Mouse (Mus musculus) liver, postnatal 0 days (tissue): ENCODE measurements around the gene Ifi47. TPM values are rescaled to one million over a fixed set of nuclear protein-coding genes. Genes with fewer than 3 reads are reported as not detected.

ENCODE experiments used
- ATAC-seq: fragments of 200-750 bp; cut with Nextera tagmentation; 2 replicates; pipeline ENCODE4 v1.8.0; 2017; ENCODE audit warnings: mild to moderate bottlenecking, moderate library complexity
- DNase-seq: peaks from one replicate; pipeline ENCODE4 v3.0.0-alpha.2; 2016
- H3K27ac ChIP-seq: fragments of 300-500 bp; sonication (generic); 2 replicates; pipeline ENCODE4 v1.5.1; 2014; ENCODE audit warnings: antibody characterized with exemption, moderate library complexity, mild to moderate bottlenecking, low read depth
- H3K27me3 ChIP-seq: fragments of 300-500 bp; sonication (generic); 2 replicates; pipeline ENCODE4 v1.6.1; 2014; ENCODE audit warnings: low read length, control low read depth, mixed read lengths; ENCODE audit not compliant: insufficient read depth
- H3K36me3 ChIP-seq: fragments of 300-500 bp; sonication (generic); replicated peaks from 2 replicates; pipeline ENCODE4 v1.6.1; 2014; ENCODE audit warnings: mild to moderate bottlenecking, control low read depth, low read length, moderate library complexity, mixed read lengths; ENCODE audit not compliant: insufficient read depth
- H3K4me1 ChIP-seq: fragments of 300-500 bp; sonication (generic); 2 replicates; pipeline ENCODE4 v1.6.1; 2014; ENCODE audit warnings: antibody characterized with exemption, mild to moderate bottlenecking, control low read depth; ENCODE audit not compliant: insufficient read depth
- H3K4me2 ChIP-seq: fragments of 300-500 bp; sonication (generic); 2 replicates; pipeline ENCODE4 v1.6.1; 2014; ENCODE audit warnings: low read depth, mild to moderate bottlenecking, low read length, moderate library complexity, mixed read lengths
- H3K4me3 ChIP-seq: fragments of 300-500 bp; sonication (generic); 2 replicates; pipeline ENCODE4 v1.5.1; 2014; ENCODE audit warnings: low read depth, low read length
- H3K9ac ChIP-seq: fragments of 300-500 bp; sonication (generic); replicated peaks from 2 replicates; pipeline ENCODE4 v1.6.1; 2014; ENCODE audit warnings: mild to moderate bottlenecking, moderate library complexity
- H3K9me3 ChIP-seq: fragments of 300-500 bp; sonication (generic); 2 replicates; pipeline ENCODE4 v1.6.1; 2016; ENCODE audit warnings: mild to moderate bottlenecking, control low read depth, low read length, mixed read lengths
- CTCF ChIP-seq: sonication (generic); IDR thresholded peaks from 2 replicates; pipeline ENCODE4 v1.5.1; 2016; ENCODE audit warnings: antibody characterized with exemption, low read depth
- EP300 ChIP-seq: IDR thresholded peaks from 2 replicates; pipeline ENCODE4 v1.6.1; 2016; ENCODE audit warnings: antibody characterized with exemption, low read depth, mild to moderate bottlenecking
- WGBS: fragments of 180-500 bp; shearing (Covaris S2); extraction: QIAGEN DNeasy Blood & Tissue Kit; methylation state at CpG from one replicate; pipeline ENCODE4 v1.1.7; 2014; ENCODE audit not compliant: insufficient replicate concordance; 5-methylcytosine and 5-hydroxymethylcytosine counted together
- polyA plus RNA-seq: library from polyadenylated mRNA; unstranded; fragments of >200 nt; fragmentation: Nextera tagmentation; extraction: Ambion mirVana; gene quantifications from 2 replicates; pipeline ENCODE4 v1.2.1, GENCODE M21; 2015

Gene Ifi47
- polyA plus RNA-seq, 1 experiment from 2014 or later, result 29.7 TPM

- DNase-seq (peak; percentile 67), ATAC-seq (peak; percentile 62)
- Histone ChIP-seq H3K36me3 (no peaks in the 10 kb centered on the region), H3K27me3 (no peaks in the 10 kb centered on the region), H3K4me2 (peak overlapping the region; percentile 7; the same call in 1 of the 2 replicates), H3K27ac (peak overlapping the region; percentile 98), H3K9me3 (no peaks in the 10 kb centered on the region), H3K4me3 (no peak overlapping the region), H3K4me1 (peaks cover 65% of the 10 kb centered on the region), H3K9ac (peak overlapping the region; percentile 32; the same call in 1 of the 2 replicates)
- WGBS, result 41% methylated on average over 3 of the region's 3 CpGs
- TF ChIP-seq EP300, result peak; percentile 93
- TF ChIP-seq CTCF, result no peak
Measured at GRCm38 (mm10) chr11:49083808-49084207, 7.4 kb downstream of the Ifi47 start.

DNA sequence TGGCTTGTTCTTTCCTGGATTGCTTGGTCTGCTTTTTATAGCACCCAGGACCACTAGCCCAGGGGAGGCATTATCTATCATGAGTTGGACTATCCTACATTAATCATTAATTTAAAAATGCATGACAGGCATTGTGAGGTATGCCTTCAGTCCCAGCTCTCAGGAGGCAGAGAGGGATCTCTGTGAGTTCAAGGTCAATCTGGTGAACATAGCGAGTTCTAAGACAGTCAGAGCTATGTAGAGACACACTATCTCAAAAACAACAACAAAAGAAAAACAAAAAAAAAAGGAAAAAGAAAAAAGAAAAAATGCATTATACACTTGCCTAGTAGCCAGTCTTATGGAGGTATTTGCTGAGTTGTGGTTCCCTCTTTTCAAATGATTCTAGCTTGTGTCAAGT lies 8.0 kb downstream of the Ifi47 start:
- Histone ChIP-seq H3K9me3 (no peaks in the 10 kb centered on the region), H3K27ac (peak overlapping the region; percentile 98), H3K27me3 (no peaks in the 10 kb centered on the region), H3K4me2 (peak overlapping the region; percentile 11; the same call in 1 of the 2 replicates), H3K9ac (0 out of 2 replicates have a peak overlapping the region, but pooled peaks have one; percentile 32), H3K4me3 (no peak overlapping the region), H3K4me1 (peaks cover 67% of the 10 kb centered on the region), H3K36me3 (no peaks in the 10 kb centered on the region)
- DNase-seq, result no peak
- WGBS, result 69% methylated on average over 1 of the region's 1 CpGs
- ATAC-seq, result no peak
- TF ChIP-seq EP300 (no peak), CTCF (no peak)

DNA sequence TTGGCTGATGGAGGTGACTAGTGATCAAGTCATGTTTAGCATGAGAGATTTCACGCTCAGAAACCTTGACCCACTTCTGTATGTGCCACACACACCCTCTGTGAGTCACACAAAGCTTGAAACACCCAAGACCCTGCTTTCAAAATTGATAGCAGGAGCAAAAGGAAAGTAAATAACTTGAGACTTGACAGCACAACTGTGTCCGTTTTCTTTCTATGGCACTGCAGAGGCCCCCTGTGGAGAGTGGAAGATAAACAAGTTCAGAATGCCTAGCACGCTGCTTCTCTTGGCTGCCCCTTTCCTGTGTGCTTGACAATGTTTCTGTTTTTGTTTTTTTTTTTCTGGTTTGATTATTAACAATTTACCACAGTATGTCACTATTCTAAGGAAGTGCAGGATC lies 8.5 kb downstream of the Ifi47 start:
- H3K4me2 ChIP-seq, result peak overlapping the region; percentile 11; the same call in 1 of the 2 replicates
- no peak overlapping the region for H3K9ac ChIP-seq
- H3K4me3 ChIP-seq, result no peak overlapping the region
- no peak for ATAC-seq
- H3K27ac ChIP-seq, result peak overlapping the region; percentile 98
- 17% methylated on average over 3 of the region's 3 CpGs for WGBS
- no peaks in the 10 kb centered on the region for H3K36me3 ChIP-seq
- TF ChIP-seq CTCF (peak; percentile 71), EP300 (peak; percentile 53)
- H3K4me1 ChIP-seq, result peaks cover 68% of the 10 kb centered on the region
- H3K9me3 ChIP-seq, result no peaks in the 10 kb centered on the region
- no peaks in the 10 kb centered on the region for H3K27me3 ChIP-seq
- DNase-seq, result no peak

- H3K4me3 ChIP-seq, result peak overlapping the region; percentile 46
- peak overlapping the region; percentile 98 for H3K27ac ChIP-seq
- TF ChIP-seq EP300, result no peak
- no peak for TF ChIP-seq CTCF
- peak overlapping the region; percentile 72 for H3K9ac ChIP-seq
- no peaks in the 10 kb centered on the region for H3K27me3 ChIP-seq
- H3K4me2 ChIP-seq, result peak overlapping the region; percentile 76
- no peak for ATAC-seq
- no peaks in the 10 kb centered on the region for H3K36me3 ChIP-seq
- peaks cover 65% of the 10 kb centered on the region for H3K4me1 ChIP-seq
- DNase-seq, result no peak
- 36% methylated on average over 6 of the region's 6 CpGs for WGBS
- no peaks in the 10 kb centered on the region for H3K9me3 ChIP-seq
Measured at GRCm38 (mm10) chr11:49086858-49087361, 10.5 kb downstream of the Ifi47 start.

DNA sequence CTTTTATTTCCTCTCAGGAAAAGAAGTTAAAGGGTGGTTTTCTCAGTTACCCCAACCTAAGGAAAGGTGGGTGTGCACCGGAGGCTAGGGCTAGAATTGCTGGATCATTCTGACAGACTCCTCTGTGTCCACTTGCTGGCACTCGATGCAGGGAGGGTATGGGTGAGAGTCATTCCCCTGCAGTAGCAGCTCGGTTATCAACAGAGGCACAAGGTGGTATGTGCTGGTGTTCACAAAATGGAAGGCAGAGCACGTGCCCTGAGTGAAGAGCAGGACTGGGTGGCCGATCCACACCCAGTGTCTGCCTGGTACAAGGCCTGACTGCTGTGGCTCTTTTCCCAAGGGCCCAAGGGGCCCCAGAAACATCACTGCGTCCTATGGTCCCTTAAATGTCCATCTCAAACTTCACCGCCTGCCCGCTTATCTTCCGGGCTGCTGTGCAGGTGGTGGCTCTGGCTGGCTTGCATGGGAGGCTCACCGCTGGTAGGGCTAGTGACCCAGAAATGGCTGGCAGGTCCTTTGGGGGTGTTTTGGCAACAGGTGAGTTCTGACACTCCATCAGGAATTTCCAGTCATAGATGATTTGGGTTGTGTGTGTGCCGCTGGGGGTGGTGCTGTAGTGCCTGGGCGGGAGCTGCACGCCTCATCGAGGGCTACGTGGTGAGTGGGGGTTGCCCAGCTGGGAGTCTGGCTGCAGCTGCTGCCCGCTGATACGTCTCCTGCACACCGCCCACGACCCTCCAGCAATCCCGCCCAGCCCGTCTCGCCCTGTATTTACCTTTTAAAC lies 11.6 kb downstream of the Ifi47 start:
- no peaks in the 10 kb centered on the region for H3K36me3 ChIP-seq
- DNase-seq, result peak; percentile 89
- ATAC-seq, result peak; percentile 86
- peak overlapping the region; percentile 76 for H3K4me2 ChIP-seq
- TF ChIP-seq EP300 (peak; percentile 88), CTCF (no peak)
- H3K27ac ChIP-seq, result peak overlapping the region; percentile 98
- peaks cover 65% of the 10 kb centered on the region for H3K4me1 ChIP-seq
- no peaks in the 10 kb centered on the region for H3K9me3 ChIP-seq
- 31% methylated on average over 22 of the region's 22 CpGs for WGBS
- H3K9ac ChIP-seq, result peak overlapping the region; percentile 59
- peak overlapping the region; percentile 44 for H3K4me3 ChIP-seq
- no peaks in the 10 kb centered on the region for H3K27me3 ChIP-seq

DNA sequence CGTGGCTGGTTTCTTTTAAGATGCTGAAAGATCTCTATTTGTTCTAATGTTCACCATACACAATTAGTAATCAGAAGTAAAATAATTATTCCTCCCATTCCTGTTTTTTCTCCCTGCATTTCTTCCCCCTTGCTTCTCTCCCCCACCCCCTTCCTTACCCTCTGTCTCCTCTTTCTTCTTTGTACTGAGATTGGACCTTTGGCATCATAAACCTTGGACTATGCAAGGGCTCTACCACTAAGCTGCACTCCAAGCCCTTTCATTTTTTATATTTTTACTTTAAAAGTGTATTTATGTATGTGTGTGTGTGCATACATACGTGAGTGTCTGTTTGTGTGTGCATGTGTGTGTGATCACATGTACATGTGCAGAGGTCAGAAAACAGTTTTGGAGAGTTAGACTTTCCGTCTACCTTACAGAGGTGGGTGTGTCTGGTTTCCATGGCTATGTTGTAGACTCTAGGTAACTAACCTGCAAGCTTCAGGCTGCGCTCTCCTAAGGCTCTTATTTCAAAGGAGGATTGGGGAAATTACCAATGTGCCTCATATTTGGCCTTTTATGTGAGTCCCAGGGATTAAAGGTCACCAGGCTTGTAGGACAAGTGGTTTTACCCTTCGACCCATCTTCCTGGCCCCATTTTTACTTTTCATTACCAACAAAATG lies 12.7 kb downstream of the Ifi47 start:
- no peak for ATAC-seq
- Histone ChIP-seq H3K9ac (peak overlapping the region; percentile 59), H3K4me2 (peak overlapping the region; percentile 76), H3K4me1 (peaks cover 54% of the 10 kb centered on the region), H3K9me3 (no peaks in the 10 kb centered on the region), H3K36me3 (peaks cover 2% of the 10 kb centered on the region; the same call in 1 of the 2 replicates), H3K27me3 (no peaks in the 10 kb centered on the region), H3K27ac (peak overlapping the region; percentile 98), H3K4me3 (0 out of 2 replicates have a peak overlapping the region, but pooled peaks have one; percentile 44)
- no peak for TF ChIP-seq CTCF
- no peak for TF ChIP-seq EP300
- DNase-seq, result no peak
- WGBS, result 70% methylated on average over 5 of the region's 5 CpGs
